Mouse (Mus musculus) liver, postnatal 0 days (tissue): ENCODE measurements around the gene Tppp.

Experiments
- CTCF ChIP-seq: sonication (generic); IDR thresholded peaks from 2 replicates; pipeline ENCODE4 v1.5.1; 2016; ENCODE audit warnings: antibody characterized with exemption, low read depth
- EP300 ChIP-seq: IDR thresholded peaks from 2 replicates; pipeline ENCODE4 v1.6.1; 2016; ENCODE audit warnings: antibody characterized with exemption, low read depth, mild to moderate bottlenecking

DNA sequence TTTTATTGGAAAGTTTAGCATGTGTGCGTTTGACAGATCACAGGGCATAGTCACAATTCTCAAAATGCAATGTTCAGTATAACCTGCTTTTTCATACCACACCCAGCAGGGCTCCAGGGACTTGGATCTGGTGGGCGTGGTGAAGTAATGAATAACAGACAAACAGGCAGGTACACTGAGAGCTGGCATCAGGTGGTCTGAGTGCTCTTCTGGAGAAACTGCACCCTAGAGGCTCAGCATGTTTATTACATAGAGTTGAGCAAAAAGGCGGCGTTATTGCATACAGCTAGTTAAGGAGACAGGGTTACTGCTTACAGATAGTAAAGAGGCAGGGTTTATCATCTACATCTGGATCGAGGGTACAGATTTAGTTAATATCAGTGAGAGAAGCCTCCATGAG, 18.9 kb upstream of the Tppp start:
- TF ChIP-seq CTCF: no peak; the same call in 1 of the 2 replicates
- no peak for TF ChIP-seq EP300
